Mouse (Mus musculus) neural tube, embryonic 11.5 days (tissue): Measurements from ENCODE around the gene Mvp. TPM values are rescaled to one million over a fixed set of nuclear protein-coding genes. Genes with fewer than 3 reads are reported as not detected.

Experiments used
- ATAC-seq: fragments of 200-750 bp; cut with Nextera tagmentation; 2 replicates; pipeline ENCODE4 v1.8.0; 2017; ENCODE audit warnings: moderate number of reproducible peaks, mild to moderate bottlenecking, moderate TSS enrichment, moderate library complexity; ENCODE audit not compliant: insufficient read depth, low FRiP score, low TSS enrichment
- DNase-seq: peaks from one replicate; pipeline ENCODE4 v3.0.0-alpha.2; 2015; ENCODE audit warnings: low spot score
- H3K27ac ChIP-seq: fragments of 300-500 bp; sonication (generic); 2 replicates; pipeline ENCODE4 v1.5.1; 2014; ENCODE audit warnings: low read depth, mild to moderate bottlenecking, low read length
- H3K27me3 ChIP-seq: fragments of 300-500 bp; sonication (generic); 2 replicates; pipeline ENCODE4 v1.6.1; 2014; ENCODE audit warnings: mild to moderate bottlenecking, low read length, mixed read lengths; ENCODE audit not compliant: control insufficient read depth, insufficient read depth
- H3K36me3 ChIP-seq: fragments of 300-500 bp; sonication (generic); 2 replicates; pipeline ENCODE4 v1.6.1; 2014; ENCODE audit warnings: mild to moderate bottlenecking, low read length, moderate library complexity, mixed read lengths; ENCODE audit not compliant: control insufficient read depth, insufficient read depth
- H3K4me1 ChIP-seq: fragments of 300-500 bp; sonication (generic); 2 replicates; pipeline ENCODE4 v1.6.1; 2014; ENCODE audit warnings: low read length, mixed read lengths; ENCODE audit not compliant: control insufficient read depth, insufficient read depth
- H3K4me2 ChIP-seq: fragments of 300-500 bp; sonication (generic); 2 replicates; pipeline ENCODE4 v1.6.1; 2014; ENCODE audit warnings: low read depth, mild to moderate bottlenecking, moderate library complexity
- H3K4me3 ChIP-seq: fragments of 300-500 bp; sonication (generic); 2 replicates; pipeline ENCODE4 v1.5.1; 2014; ENCODE audit warnings: low read depth, low read length
- H3K9ac ChIP-seq: fragments of 300-500 bp; sonication (generic); 2 replicates; pipeline ENCODE4 v1.6.1; 2014; ENCODE audit warnings: mild to moderate bottlenecking, low read length
- H3K9me3 ChIP-seq: fragments of 300-500 bp; sonication (generic); 2 replicates; pipeline ENCODE4 v1.6.1; 2016; ENCODE audit warnings: low read length; ENCODE audit not compliant: control insufficient read depth
- WGBS: fragments of 180-500 bp; shearing (Covaris S2); extraction: QIAGEN DNeasy Blood & Tissue Kit; methylation state at CpG from one replicate; pipeline ENCODE4 v1.1.7; 2014; 5-methylcytosine and 5-hydroxymethylcytosine counted together
- polyA plus RNA-seq: library from polyadenylated mRNA; unstranded; fragments of >200 nt; fragmentation: Nextera tagmentation; extraction: Ambion mirVana; gene quantifications from 2 replicates; pipeline ENCODE4 v1.2.1, GENCODE M21; 2014

Mvp gene
- polyA plus RNA-seq, 1 experiment from 2014 or later, result 4.2 TPM

DNA sequence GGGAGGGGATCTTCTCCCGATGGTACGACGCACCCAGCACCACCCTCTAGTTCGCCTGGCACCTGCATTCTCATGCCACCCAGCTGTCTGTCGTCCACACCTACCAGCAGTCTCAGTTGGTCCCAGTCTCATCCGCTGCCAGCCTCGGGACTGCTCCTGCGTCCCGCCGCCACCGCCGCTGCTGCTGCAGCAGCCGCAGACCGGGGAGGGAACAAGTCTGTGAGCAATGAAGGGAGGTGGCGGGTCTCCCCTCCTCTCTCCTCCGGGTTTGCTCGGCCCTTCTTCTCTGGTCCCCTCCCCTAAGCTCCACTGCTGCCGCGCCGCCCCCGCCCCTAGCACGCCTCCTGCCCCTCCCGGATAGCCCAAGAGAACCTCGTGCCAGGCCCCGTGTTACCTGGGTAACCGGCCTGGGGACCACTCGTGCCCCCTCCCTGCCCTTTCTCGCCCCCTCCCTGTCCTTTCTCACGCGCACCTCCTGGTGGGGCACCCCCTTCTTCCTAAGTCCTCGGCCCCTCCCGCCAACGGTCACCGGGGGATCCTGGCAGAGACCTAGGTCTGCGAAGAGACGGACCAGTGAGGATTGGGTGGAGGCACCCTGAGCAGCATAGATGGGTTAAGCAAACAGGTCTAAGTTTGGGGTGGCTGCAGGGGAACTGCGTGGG, 6.6 kb upstream of the Mvp start, which contains the start of the genes Gm42742 and Prrt2:
Gene Gm42742, minus strand, starts transcription at position 197 of the 662 bp plus-strand sequence.
Gene Prrt2, minus strand, starts transcription at position 311 of the 662 bp plus-strand sequence.
- H3K4me1 ChIP-seq, result peaks cover 37% of the 10 kb centered on the region
- DNase-seq (peak; percentile 60), ATAC-seq (no peak)
- peak within 1 kb of the TSS; percentile 70 for H3K9ac ChIP-seq
- peak within 1 kb of the TSS; percentile 47; the same call in 1 of the 2 replicates for H3K27ac ChIP-seq
- H3K27me3 ChIP-seq, result no peaks in the 10 kb centered on the region
- H3K4me3 ChIP-seq, result peak within 1 kb of the TSS; percentile 38
- peaks cover 12% of the 10 kb centered on the region for H3K36me3 ChIP-seq
- peak within 1 kb of the TSS; percentile 84 for H3K4me2 ChIP-seq
- H3K9me3 ChIP-seq, result no peaks in the 10 kb centered on the region
- 2% methylated on average over 28 of the region's 37 CpGs for WGBS

DNA sequence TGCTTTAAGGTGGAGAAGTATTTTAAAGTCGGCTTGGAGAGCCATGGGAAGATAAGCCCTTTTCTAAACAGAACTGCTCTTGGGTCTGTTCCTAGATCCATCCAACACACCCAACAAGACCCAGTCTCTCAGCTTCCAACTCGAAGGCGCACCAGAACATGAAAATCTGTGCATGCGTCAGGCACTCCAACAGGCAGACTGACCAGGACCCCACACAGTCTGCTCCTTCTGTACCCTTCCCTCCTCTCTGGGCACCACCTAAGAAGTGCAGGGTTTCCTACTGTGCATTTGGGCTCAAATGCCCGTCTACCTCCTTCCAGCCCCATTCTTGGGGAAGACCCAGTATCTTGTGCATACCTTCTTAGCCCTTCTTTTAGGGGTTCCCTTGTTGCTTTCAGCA, 6.1 kb upstream of the Mvp start:
- Histone ChIP-seq H3K27ac (no peak overlapping the region), H3K9ac (peak overlapping the region; percentile 70), H3K36me3 (peaks cover 12% of the 10 kb centered on the region), H3K4me3 (peak overlapping the region; percentile 38), H3K4me1 (peaks cover 42% of the 10 kb centered on the region), H3K9me3 (no peaks in the 10 kb centered on the region), H3K27me3 (no peaks in the 10 kb centered on the region), H3K4me2 (peak overlapping the region; percentile 84)
- no peak for ATAC-seq
- 46% methylated on average over 5 of the region's 5 CpGs for WGBS
- no peak for DNase-seq

GRCm38 (mm10) chr7:127020031-127020430, 5.6 kb upstream of the Mvp start:
- WGBS, result 73% methylated on average over 3 of the region's 3 CpGs

DNA sequence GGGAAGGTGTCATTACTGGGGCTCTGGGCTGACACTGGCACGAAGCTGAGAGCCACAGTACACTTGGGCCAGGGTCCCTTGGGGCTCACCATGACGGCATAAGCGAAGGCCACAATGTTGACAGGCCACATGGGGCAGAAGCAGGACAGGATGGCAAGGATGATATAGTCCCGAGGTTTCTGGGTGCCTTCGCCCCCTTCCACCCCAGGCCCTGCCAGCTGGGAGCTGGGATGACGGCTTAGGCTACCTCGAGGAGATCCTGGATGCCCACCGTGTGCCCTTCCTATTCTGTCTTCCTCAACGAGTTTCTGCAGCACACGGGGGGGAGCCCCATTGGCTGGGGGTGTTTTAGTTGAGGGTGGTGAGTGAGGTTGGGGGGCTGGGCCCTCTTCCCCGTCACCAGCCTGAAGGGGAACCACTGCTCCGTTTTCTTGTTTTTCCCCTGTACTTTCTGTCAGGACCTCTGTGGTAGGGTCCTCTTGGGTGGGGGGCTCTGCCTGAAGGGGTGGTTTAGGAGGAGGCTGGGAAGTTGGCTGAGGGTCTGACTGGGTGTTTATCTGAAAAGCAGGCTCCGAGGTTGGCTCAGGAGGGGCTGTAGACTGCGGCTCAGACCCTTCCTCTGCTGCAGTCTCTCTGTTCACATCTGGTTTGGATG, 5.0 kb upstream of the Mvp start:
- Histone ChIP-seq H3K36me3 (peaks cover 16% of the 10 kb centered on the region), H3K9me3 (no peaks in the 10 kb centered on the region), H3K4me1 (peaks cover 42% of the 10 kb centered on the region), H3K4me3 (no peak overlapping the region), H3K9ac (no peak overlapping the region), H3K4me2 (no peak overlapping the region), H3K27me3 (no peaks in the 10 kb centered on the region), H3K27ac (no peak overlapping the region)
- WGBS, result 86% methylated on average over 14 of the region's 14 CpGs
- ATAC-seq, result no peak
- DNase-seq, result no peak

More at GRCm38 (mm10) chr7:127020031-127020430, 5.6 kb upstream of the Mvp start:
- Histone ChIP-seq H3K27me3 (no peaks in the 10 kb centered on the region), H3K4me3 (0 out of 2 replicates have a peak overlapping the region, but pooled peaks have one; percentile 38), H3K4me2 (no peak overlapping the region; the same call in 1 of the 2 replicates), H3K9me3 (no peaks in the 10 kb centered on the region), H3K27ac (no peak overlapping the region), H3K4me1 (peaks cover 45% of the 10 kb centered on the region), H3K36me3 (peaks cover 15% of the 10 kb centered on the region), H3K9ac (peak overlapping the region; percentile 70; the same call in 1 of the 2 replicates)
- DNase-seq (no peak), ATAC-seq (no peak)

DNA sequence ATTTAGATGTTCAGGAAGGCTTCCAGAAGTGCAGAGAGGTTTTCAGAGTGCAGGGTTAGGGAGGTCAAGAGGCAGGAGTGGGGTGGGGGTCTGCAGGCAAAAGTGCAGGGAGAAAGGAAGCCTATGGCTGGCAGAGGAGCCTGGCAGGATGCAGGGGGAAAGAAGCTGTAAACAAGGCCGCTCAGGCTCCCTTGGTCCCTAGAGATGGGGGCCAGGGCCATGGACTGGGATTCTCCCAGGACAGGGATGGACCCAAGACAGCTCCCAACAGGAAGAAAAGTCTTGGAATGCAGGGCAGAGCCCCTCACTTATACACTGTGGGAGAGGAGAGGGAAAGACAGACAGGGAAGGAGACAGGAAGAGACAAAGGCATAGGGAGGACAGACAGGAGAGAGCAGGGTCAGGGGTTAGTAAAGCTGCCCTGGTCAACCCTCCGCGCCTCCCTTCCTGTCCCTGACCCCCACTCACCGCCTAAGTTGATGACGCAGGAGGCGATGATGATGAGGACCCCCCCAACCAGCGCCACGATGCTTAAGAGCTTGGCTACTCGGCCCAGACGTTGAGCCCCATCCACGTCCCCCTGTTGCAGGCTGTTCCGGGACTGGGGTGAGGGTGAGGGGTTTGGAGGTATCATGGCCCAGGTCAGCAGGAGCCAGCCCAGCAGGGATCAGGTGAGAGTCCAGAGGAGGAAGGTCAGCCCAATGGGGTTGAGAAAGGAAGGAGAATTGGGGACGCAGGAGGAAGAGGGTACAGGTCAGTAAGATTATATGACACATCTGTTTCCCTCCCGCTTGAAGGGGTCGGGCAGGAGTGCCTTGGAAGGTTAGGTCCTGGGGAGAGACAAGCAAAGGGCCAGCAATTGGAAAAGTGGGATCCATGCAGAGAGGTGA, 4.2 kb upstream of the Mvp start:
- DNase-seq (no peak), ATAC-seq (no peak)

DNA sequence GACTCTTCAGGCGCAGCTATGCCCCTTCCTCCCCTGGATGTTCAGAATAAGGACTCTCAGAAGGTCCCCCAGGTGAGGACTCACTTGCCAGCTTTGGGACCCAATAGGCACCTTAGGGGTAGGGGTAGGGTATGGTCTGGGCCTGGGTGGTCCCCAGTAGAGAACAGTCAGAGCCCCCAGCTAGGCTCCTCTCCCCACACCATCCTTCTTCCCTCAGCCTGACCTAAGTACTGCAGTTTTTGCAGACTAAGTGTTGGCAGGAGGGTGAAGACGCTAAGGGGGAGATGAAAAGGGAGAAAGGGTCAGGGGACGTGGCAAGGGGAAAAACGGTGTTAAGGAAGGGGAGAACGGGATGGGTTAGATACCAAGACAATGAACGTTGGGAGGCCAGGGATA, 3.5 kb upstream of the Mvp start:
- 71% methylated on average over 6 of the region's 6 CpGs for WGBS
- ATAC-seq, result no peak
- Histone ChIP-seq H3K4me2 (no peak overlapping the region), H3K36me3 (peaks cover 14% of the 10 kb centered on the region), H3K4me1 (peaks cover 31% of the 10 kb centered on the region), H3K9ac (0 out of 2 replicates have a peak overlapping the region, but pooled peaks have one; percentile 2), H3K4me3 (no peak overlapping the region), H3K27me3 (no peaks in the 10 kb centered on the region), H3K27ac (no peak overlapping the region), H3K9me3 (no peaks in the 10 kb centered on the region)
- DNase-seq, result no peak

More for the DNA sequence above, 4.2 kb upstream of the Mvp start:
- Histone ChIP-seq H3K4me3 (no peak overlapping the region), H3K9ac (peak overlapping the region; percentile 18), H3K36me3 (peaks cover 18% of the 10 kb centered on the region), H3K9me3 (no peaks in the 10 kb centered on the region), H3K27ac (no peak overlapping the region), H3K4me1 (peaks cover 38% of the 10 kb centered on the region), H3K4me2 (no peak overlapping the region), H3K27me3 (no peaks in the 10 kb centered on the region)
- 85% methylated on average over 15 of the region's 15 CpGs for WGBS

GRCm38 (mm10) chr7:127016971-127017949, 2.8 kb upstream of the Mvp start, which contains the start of gene Pagr1a:
Gene Pagr1a (minus strand): TSS chr7:127017352.
- Histone ChIP-seq H3K4me3 (peak within 1 kb of the TSS; percentile 76), H3K4me1 (peaks cover 25% of the 10 kb centered on the region), H3K9me3 (no peaks in the 10 kb centered on the region), H3K9ac (peak within 1 kb of the TSS; percentile 91), H3K27ac (peak within 1 kb of the TSS; percentile 91), H3K27me3 (no peaks in the 10 kb centered on the region), H3K36me3 (peaks cover 8% of the 10 kb centered on the region), H3K4me2 (peak within 1 kb of the TSS; percentile 92)
- WGBS, result 5% methylated on average over 39 of the region's 39 CpGs
- ATAC-seq (peak; percentile 78), DNase-seq (peak; percentile 99)
